Mouse (Mus musculus) gastrocnemius, postnatal 10 days (tissue): ENCODE results near the gene Lrrc74b. TPM values are rescaled to one million over a fixed set of nuclear protein-coding genes. Genes with fewer than 3 reads are reported as not detected.

Experiments
- DNase-seq: peaks from one replicate; pipeline ENCODE4 v3.0.0; 2021; ENCODE audit warnings: mixed read lengths
- total RNA-seq, 2 experiments: library from RNA; stranded (reverse); gene quantifications; 2 replicates each; pipeline ENCODE4 v1.2.3; 2021

The Lrrc74b gene
- total RNA-seq, 2 experiments from 2014 or later = 1.4 to 3.7 TPM

DNA sequence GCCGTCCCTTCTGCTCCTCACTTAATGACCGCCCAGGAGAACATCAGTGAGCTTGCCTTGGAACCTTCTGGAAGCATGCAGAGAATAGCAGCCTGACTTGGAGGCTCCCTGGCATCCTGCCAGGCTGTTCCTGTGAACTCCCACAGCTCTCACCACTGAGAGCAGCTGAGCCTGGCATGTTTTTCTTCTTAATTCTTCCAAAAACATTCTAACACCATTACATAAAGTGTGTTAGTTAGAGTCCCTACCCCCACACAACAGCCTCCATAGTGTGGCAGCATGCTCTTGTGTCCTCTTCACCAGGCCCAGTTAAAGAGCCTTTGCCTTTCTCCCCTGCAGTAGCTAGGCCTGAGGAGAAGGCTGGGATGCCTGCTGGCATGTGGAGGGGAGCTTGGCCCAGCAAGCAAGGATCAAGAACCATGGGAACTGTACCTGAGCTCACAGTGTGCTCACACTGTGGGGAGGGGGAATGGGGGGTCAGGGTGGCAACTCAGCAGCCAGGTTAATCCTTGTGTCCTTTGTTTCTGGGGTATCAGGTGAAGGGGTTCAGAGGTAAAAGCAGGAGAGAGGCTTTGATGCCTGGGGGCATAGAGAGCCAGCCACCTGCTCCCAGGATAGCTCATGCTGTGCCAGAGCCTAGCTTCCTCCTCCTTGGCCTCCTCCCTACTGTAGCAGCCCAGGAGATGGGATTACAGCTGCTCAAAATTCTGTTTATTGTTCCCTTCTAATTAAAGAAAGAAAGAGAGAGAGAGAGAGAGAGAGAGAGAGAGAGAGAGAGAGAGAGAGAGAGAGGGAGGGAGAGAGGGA, 64.3 kb downstream of the Lrrc74b start:
- peak; percentile 63 for DNase-seq

Other genes starting within 250 kb of the Lrrc74b start
- 1 to 10 TPM; 1.0 to 1.2 TPM for gene Serpind1, start 229.9 kb downstream of the Lrrc74b start, total RNA-seq
- 10 to 100 TPM; 12.0 to 14.3 TPM for gene Snap29, start 155.3 kb downstream of the Lrrc74b start, total RNA-seq
- gene Pi4ka, start 154.9 kb downstream of the Lrrc74b start, total RNA-seq = 10 to 100 TPM; 19.5 to 23.9 TPM
- 10 to 100 TPM; 24.4 to 26.7 TPM for gene Crkl, start 109.3 kb downstream of the Lrrc74b start, total RNA-seq
- gene Aifm3, start 71.6 kb downstream of the Lrrc74b start, total RNA-seq = under 1 TPM; 0.27 to 0.28 TPM
- gene Lztr1, start 52.6 kb downstream of the Lrrc74b start, total RNA-seq = 10 to 100 TPM; 27.1 to 39.5 TPM
- gene Thap7, start 30.1 kb downstream of the Lrrc74b start, total RNA-seq = 10 to 100 TPM; 14.7 to 15.0 TPM
- 1 to 10 TPM; 5.4 to 7.3 TPM for gene P2rx6, start 638 bp upstream of the Lrrc74b start, total RNA-seq
- 1 to 10 TPM; 1.6 to 2.7 TPM for gene Slc7a4, start 22.0 kb upstream of the Lrrc74b start, total RNA-seq
- 10 to 100 TPM; 13.6 to 21.6 TPM for gene Smpd4, start 58.1 kb upstream of the Lrrc74b start, total RNA-seq
- gene Ccdc74a, start 85.2 kb upstream of the Lrrc74b start, total RNA-seq = 1 to 10 TPM; 2.2 to 2.5 TPM
- gene Med15, start 171.6 kb upstream of the Lrrc74b start, total RNA-seq = 10 to 100 TPM; 24.5 to 34.9 TPM
- 10 to 100 TPM; 22.5 to 28.3 TPM for gene Klhl22, start 198.4 kb upstream of the Lrrc74b start, total RNA-seq
- gene Scarf2, start 236.0 kb upstream of the Lrrc74b start, total RNA-seq = 10 to 100 TPM; 17.3 to 25.4 TPM